Mouse (Mus musculus) CD4-positive, CD25-positive, alpha-beta regulatory T cell, adult 2 months (primary cell): ENCODE measurements around the gene Ncdn.

Experiments used
- DNase-seq: peaks from one replicate; pipeline ENCODE4 v3.0.0-alpha.2; 2012; ENCODE audit warnings: low read depth, low spot score

Ncdn gene

DNA sequence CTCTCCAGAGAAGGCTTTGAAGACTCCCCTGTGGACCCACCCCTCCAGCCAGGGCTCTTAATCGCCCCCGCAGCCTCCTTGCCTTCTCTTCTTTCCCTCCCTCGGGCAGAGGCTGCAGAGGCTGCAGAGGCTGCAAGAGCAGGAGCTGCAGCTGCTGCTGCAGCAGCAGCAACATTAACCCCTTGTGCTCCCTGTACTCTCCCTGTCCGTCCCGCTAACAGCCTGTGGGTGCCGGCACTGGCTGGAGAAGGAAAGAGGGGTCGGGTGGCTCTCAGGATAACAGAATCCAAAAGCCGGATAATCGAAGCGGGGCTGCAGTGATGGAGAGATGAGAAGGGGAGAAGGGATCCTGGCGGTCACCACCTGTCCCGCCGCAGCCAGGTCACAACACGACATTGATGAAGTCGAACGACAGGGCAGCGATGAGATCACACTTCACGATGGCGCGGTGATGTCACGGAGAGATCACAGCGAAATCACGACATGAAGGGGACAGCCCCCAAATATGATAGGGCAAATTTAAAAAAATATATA, 563 bp downstream of the Ncdn start:
- DNase-seq: peak; percentile 70

DNA sequence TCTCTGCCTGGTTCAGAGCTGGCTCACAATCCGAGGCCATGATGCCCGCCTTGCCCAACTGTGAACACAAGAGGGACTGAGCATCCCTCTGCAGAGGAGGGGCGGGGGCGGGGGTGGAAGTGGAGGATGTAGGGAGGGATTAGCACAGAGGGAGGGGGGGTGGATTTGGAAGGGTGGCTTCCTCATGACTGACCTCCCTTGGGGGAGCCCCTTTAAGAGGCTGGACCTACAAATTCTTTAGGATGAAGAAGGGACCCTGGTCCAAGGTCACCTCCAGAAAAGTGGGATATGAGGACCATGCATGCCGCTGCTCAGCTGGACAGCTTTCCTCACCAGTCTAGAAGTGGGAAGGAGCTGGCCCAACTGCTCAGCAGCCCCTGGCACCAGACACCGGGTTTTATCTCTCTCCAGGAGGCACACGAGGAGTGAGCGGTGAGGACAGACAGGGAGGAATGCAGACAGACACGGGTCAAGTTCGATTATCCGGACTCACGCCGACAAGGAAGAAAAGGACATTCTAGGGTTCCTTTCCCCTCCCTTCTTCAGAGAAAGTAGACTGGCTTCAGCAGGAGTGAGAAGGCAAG, 1.1 kb downstream of the Ncdn start:
- DNase-seq: no peak

DNA sequence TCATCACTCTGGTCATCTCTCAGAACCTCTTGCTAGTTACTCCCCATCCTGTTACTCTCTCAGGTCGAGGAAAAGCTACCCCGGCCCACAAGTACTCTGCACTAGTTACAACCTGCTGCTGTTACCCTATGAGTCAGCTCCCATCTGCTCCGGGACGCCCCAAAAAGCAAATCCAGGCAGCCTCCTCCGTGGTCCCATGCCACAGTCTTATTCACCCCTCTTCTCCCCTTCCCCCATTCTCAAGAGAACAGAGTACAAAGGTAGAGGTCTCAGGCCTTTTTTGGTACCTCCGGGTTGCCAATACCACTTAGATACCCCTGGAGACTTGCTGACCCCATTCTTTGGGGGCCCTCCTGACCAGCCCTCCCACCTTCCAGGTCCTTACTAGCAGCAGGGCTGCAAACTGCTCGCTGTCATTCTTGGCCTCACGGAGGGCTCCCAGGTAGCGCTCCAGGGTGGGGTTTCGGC, 1.6 kb downstream of the Ncdn start:
- DNase-seq: no peak

DNA sequence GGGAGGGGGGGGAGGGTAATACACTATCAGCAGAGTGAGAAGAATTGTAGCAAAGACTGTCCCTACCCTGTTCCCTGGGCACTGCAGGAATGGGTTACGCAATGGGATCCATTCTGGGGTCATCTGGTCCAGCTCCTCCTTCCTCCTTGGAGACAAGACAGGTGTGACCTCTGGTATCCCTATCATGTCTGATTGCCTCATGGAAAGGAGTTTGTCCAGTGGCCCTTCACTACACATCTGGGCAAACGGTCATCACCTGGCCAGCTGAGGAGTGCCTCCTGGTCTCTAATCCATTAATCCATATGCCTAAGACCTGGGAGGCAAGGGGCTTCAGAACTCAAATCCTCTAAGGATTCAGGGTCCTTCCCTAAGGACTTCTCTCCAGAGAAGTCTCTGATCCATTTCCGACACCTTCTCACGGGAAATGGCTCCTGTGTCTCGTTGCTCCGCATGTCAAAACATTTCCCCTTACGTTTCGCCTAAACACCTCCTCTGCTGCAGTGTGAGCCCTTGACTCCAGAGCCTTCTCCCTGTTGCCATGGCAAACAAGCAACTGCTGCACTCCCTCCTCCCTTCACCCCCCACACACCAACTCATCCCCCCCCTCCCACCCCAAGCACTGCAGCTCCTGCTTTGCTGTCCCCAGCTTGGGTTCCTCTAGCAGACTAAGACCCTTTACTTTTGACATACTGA, 2.2 kb downstream of the Ncdn start:
- no peak for DNase-seq

DNA sequence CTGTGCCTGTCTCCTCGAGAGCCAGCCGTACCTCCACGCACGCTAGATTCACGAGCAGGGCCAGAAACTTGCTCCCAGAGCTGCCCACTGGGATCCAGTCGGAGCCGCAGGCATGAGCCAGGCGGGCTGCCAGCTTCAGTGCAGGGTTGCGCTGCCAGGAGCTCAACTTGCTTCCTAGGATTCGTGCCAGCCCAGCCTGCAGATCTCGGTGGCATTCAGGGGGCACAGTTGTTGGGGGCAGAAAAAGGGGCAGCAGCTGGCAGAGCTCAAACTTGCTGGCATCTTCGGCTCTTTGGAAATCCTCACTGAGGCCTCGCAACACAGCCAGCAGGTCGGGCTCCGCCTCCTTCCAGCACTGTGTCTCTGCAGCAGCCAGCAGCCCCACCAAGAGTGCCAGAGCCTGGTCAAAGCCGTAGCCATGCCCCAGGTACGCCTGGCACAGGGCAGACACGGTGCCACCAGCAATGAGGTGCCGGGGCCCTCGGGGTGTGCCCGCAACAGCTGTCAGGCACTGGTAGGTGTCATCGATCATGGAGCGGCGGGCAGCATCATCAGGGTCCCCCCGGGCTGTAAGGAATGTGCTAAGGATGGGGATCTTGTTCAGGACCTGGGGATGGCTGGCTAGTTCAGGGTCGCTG, 3.1 kb downstream of the Ncdn start:
- no peak for DNase-seq

DNA sequence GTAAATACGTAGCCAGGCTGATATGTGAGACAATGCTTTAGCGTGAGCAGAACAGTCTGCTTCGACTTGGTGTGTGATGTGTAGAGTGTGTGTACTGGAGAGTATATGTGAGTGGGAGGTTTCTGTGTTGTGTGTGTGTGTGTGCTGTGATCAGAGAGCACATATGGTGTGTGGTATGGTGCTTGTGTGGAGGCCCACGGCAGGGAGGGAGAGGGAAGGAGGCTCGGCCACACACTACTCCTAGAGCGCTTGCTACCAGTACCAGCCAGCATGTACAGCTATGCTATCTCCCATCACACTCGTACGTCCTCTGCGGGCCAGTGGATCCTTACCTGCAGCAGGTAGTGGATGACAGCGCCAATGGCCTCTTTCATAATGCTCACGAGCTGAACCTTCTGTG, 3.7 kb downstream of the Ncdn start:
- no peak for DNase-seq

DNA sequence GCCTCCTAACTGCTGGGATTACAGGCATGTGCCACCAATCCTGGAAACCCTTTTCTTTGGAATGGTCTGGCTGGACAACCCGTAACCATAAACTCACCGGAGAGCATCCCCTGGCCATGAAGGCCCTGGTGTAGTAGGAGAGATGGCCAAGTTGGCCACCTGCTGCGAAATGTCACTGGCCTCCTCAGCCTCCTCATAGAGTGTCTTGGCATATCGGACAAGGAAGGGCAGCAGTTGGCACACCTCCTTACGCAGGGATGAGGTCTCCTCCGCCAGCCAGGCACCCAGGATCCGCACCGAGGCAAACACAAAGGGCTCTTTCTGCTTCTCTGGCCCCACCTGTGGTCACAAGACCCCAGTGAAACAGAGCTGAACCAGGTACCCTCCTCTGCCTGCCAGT, 4.9 kb downstream of the Ncdn start:
- DNase-seq: no peak

DNA sequence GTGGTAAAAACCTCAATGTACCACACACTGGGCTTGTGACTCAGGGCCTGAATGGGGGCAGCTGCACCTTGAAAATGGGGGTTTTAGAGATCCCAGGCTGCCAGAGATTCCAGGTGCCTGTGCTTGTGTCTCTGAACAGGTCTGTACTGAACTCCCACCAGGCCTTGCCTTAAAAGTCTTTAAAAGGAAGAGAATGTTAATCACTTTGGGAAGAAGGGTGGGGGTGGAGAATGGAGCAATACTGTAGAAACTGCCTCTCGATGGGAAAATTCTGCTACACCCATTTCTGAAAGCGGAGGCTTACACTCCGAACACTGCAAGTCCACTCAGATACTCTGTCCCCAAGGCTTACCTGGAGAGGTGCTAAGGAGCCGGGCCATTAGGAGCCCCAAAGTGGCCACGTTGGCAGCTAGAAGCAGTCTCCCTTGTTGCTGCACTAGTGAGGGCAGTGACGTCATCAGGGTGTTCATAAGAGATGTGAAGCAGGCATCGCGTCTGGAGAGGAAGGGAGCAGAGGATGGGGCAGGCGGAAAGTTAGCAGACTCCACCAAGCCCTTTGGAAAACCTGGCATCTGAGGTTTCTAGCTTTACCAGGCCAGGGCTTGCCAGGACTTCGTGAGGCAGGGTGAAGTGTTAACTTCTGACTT, 6.9 kb downstream of the Ncdn start:
- DNase-seq: no peak

DNA sequence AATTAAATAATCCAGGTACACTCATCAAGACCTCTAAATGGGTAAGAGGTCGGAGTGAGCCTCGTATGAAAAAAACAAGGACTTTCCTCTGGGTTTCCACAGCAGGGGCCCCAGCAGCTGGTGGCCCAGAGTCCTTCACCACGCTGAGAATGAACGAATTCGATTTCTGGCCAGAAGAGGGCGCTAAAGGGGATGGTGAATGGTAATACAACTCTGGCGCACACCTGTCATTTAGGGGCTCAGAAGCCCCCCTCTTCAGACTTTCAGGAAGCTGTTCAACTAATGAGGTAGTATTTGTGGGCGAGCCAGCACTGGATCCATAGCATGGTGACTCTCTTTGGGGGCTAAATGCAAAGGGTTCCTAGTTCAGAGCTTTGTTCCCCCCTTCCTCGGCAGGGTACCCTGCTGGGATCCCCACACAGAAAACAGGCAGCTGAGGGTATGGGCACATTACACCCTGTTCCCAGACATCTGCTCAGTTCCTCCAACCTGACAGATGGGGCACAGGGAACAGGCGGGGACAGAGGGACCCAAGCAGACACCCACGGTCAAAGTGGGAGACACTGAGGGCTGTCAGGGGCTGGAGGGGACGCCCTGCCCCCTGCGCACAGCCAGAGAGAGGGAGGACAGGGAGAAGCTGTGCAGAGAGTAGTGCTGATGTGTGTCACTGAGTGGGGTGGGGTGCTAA, 7.6 kb downstream of the Ncdn start:
- DNase-seq: peak; percentile 78

DNA sequence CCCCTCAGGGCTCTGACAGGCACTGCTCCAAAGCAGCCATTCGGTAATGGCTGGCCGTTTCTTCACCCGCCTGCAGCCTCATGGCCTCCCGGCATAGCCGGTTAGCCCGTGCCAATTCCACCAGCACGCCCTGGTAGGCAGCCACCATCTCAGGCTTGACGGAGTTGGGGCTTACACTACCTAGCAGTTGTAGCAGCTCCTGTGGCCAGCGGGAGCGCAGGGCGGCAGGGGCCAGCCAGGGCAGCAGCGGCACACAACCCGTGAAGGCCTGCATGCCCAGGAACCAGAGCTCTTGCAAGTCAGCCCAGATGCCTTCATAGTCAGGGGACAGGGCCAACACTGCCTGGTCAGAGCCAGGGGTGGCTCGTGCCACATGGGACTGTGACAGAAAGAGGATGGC, 8.4 kb downstream of the Ncdn start:
- no peak for DNase-seq

DNA sequence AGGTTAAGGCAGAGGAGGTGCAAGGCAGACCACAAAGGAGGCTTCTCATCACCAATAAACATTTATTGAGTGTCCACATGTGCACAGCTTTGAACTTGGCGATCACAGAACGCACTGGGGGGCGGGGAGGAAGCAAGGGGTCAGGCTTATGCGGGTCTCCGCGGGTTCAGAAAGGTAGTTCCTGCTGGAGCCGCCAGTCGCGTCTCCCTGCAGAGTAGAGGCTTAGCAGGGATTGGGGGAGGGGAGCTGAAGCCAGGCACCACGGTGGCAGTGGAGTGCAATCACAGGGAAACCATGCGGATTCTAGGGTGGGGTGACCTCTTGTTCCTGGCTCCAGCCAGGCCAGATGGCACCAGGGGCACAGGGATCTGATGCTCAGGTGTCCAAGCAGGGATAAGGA, 9.5 kb downstream of the Ncdn start:
- DNase-seq: no peak

DNA sequence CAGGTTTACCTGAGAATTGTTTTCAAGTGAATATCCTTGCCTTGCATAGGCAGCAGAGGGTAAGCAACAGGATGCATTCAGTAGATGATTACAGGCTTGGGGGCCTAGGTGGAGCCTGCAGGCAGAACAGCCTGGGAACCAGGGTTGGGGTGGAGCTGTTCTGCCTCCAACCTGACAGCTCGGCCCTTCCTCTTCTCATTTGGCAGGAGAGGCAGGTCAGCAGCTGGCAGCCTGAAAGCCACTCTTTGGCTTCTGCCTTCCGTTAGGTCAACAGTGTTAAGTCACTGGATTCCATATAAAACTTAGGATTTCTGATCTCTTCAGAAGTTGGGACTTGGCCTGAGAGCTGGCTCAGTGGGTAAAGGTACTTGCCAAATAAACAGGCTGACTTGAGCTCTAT, 10.3 kb downstream of the Ncdn start:
- DNase-seq: no peak

DNA sequence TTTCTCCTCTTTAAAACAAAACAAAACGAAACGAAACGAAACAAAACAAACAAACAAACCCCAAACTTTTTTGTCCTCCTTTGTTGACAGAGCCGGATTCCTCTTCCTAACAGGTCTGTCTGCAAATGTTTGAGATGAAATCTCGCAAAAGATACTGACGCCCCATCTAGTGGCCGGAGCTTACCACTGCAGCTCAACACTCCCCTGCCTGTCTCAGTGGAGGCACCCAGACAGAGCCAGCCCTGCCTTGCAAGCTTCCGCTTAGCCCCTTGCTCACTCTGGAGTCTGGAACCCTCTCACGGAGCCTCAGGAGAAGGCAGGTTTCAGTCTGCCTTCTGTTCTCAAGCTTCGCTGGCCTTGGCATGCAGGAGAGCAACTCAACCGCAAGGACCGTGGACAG, 11.8 kb downstream of the Ncdn start:
- DNase-seq: peak; percentile 85

DNA sequence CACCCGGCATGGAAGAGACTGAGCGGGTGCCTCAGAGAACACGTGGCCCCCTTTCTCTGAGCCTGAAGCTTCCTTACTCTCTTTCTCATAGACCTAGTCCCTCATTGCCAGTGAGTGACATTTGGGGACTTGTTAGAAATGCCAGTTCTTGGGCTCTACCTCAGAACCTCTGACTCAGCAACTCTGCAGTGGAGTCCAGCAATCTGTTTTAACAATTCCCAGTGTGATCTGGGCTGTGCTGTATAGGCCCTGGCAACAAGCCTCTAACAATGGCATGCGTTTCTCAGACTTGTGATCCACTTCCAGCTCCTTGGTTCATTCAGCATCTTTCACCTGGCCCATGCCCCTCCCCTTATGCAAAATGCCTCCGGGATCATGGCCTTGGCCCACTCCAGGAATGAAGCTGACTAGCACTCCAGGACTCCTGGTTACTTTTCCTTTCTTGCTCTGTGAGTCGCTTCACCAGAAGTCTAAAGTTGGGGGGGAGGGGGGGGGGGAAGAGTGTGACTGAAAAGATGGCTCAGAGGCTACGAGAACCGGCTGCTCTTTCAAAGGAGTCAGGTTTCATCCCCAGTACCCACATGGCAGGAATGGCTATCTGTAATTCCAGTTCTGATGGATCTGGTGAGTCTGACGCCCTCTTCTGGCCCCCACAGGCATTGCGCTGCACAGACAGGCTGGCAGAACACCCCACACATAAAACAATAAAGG, 13.1 kb downstream of the Ncdn start:
- DNase-seq: peak; percentile 41

DNA sequence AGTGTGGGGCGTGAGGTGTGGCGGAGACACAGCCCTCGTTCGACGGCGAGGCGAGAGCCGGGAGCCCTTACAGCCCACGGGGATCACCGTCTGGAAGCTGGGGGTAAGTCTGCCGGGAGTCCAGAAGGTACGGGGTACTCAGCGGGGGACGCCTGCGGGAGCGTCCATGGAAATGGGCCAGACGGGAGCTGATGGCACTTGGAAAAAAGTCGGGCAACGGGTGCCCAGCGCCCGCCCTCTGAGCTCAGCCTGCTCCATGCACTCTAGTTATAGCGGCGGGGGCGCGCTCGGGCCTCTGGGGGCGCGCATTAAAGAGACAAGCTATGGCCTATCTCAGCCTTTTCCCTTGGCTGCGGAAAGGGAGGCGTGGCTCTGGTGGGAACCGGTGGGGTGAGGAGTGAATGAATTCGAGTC, 17.2 kb downstream of the Ncdn start, which contains the start of gene Tfap2e:
Gene Tfap2e, minus strand, starts transcription at position 240 of the 414 bp plus-strand sequence.
- DNase-seq: no peak

DNA sequence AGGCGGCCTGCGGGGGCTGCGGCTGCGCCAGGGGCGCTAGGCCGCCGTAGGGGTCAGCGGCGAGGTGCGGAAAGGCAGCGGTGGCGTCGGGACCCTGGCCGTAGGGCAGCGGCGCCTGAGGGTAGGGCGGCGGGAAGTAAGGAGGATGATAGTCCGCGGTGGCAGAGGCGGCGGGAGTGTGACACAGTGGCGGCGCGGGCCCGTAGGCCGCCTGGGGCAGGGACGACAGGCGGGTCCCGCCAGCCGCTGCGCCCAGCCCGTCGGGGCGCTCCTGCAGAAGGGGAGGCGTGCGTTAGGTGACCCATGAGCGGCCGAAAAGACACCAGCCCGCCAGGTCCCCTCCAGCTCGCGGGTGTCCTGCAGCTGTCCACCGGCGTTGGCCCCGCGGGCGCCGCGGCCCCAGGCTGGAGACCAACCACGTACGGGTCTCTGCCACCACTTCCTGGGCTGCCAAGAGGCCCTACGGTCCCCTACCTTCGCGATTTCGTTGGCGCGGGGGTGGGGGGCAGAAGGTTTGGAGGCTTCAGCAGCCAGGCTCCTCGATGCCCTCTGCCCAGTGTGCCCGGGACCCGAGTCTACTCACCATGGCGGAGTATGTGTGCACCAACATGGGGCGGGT, 17.7 kb downstream of the Ncdn start:
- no peak for DNase-seq

DNA sequence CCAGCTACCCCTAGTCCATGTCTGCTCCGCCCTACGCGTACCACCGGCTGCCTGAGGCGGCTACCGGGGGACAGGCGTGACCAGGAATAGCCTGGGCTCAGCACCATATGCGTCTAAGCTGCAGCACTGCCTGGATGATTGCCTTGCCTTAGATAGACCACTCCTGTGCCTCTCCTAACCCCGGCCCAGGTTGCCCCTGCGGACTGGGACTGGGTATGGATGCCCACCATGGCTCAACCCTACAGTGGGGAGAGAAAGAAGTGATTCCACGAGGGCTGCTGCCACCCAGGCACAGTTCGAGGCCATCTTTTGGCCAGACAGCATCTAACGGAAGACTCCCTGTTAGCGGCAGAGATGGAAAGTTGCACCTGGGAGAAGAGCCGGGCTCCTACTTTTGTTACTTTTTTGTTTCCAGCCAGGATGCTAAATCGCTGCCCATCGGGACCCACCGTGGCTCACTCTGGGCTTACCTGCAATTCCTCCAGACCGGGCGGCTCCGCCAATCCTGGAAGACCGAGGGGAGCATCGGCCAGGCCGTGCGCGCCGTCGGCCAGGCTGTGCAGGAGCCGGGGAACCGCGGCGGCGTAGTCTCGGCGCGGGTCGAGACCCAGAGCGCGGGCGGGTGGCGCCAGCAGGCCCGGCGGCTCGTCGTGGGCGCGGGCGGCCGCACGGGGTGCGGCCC, 18.4 kb downstream of the Ncdn start:
- no peak for DNase-seq

DNA sequence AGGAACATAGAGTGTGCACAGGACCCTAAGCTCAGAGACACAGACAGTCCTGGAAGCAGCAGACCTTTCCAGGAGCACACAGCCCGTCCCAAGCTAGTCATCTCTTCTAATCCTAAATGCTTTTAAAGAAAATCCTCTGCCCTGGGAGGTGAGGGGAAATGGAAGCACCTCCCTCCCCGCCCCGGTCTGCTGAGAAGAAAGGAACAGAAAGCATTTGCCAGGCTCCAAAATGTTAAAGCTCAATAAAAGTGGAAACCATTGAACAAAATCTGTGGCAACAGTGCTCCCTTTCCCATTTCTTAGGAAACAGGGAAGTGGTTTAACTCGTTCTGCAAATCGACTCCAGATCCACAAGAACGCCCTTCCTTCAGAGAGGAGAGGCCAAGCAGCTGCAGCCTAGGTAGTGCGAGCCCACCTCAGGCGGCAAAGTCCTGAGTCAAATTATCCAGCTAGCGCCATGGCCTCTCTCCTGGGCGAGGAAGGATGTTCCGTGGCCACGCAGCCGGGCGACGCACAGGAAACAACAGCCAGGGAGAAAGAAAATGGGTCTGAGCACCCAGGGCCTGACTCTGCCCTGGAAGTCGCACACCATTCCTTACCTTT, 19.1 kb downstream of the Ncdn start:
- DNase-seq: no peak

DNA sequence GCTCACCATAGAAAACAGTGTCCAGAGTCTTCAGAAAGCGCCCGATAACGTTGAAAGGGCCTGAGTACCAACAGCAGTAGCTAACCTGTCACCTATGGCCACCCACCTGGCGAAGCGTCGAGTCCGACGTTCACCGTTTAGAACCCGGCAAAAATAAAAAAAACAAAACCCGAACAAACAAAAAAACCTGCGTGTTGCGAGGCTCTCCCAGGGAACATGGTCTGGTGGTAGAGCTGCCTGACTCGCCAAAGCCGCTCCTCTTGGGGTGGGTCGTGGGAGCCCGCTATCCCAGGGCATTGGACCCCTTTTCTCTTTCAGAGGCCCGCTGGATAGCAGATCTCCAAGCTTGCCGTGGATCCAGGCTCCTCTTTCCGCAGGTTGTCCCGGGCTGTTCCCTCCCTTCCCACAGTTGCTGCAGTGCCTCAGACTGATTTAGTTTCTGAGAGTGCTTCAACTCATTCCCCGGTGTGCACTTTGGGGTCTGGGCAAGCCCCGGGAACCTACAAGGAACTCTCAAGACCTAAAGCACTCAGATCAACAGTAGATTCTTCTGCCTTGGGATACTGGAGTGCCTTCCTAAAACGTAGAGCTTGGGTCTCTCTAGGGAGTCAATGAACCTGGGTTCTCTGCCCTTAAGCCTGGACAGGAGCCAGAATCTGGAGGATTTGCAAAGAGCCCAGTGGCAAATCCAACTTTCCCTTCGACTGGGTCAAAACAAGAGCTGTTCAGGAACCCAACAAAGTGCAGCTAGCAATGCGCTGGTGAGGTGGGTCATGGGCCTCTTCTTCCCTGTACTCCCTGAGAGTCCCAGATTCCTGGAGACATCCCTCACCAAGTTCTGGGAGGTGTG, 20.5 kb downstream of the Ncdn start:
- no peak for DNase-seq
